Mouse (Mus musculus) ZHBTc4 (cell line): ENCODE measurements around the gene Serinc4.

Experiments
- DNase-seq: peaks from one replicate; pipeline ENCODE4 v3.0.0-alpha.2; 2011; ENCODE audit warnings: low read depth, low spot score

The Serinc4 gene

DNA sequence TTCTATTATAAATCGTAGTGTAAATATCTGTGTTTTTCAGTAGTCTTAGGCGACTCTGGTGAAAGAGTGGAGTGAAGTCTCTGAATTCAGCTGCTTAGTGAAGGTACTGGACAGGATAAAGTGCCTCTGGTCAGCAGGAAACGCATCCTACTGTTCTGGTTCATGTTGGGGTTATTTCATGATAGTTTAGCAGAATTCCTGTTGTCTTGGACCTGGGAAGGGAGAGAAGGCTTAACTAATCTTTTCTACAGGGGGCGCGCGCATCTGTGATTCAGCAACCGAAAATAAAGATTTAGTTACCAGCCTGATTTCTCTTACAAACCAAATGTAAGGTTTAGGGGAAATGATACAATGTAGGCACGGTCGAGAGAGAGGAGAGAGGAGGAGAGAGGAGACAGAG lies 8.4 kb downstream of the Serinc4 start:
- DNase-seq: peak; percentile 33

GRCm38 (mm10) chr2:121447006-121447405 lies 9.6 kb downstream of the Serinc4 start:
- no peak for DNase-seq

DNA sequence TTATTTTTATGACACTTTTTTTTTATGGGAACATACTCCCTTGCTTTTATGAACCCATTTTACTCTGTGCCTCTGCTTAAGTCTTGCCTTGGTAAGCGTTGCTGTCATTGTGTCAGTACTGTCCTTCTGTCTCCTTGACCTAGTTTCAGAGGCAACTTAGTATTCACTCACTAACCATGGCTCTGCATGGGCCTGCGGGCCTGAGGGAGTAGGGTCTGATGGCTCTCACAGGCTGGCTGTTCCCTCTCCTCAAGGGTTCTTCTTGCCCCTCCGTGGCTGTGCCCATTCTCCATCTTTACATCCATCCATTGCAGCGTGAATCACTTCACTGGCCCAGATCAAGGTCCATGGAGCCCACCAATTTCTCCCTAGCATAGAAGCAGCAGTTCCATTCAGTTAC lies 10.1 kb downstream of the Serinc4 start:
- DNase-seq: no peak

DNA sequence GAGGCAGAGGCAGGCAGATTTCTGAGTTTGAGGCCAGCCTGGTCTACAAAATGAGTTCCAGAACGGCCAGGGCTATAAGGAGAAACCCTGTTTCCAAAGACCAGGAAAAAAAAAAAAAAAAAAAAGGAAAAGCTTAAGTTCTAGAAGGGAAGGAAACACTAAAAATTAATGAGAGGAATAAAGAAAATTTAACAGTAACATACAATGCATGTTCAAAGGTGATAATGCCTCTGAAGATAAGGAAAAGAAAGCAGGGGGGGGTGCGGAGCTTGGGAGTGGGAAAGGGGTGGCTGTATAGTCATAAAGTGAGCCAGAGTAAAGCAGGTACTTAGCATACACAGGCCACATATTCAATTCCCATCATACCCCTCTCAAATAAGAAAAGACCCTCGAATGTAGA lies 11.5 kb downstream of the Serinc4 start:
- no peak for DNase-seq

GRCm38 (mm10) chr2:121444178-121444577 lies 12.4 kb downstream of the Serinc4 start, which contains the start of gene Ell3:
Gene Ell3 (minus strand): TSS chr2:121444278.
- no peak for DNase-seq

GRCm38 (mm10) chr2:121443068-121443349 lies 13.6 kb downstream of the Serinc4 start:
- DNase-seq: no peak

DNA sequence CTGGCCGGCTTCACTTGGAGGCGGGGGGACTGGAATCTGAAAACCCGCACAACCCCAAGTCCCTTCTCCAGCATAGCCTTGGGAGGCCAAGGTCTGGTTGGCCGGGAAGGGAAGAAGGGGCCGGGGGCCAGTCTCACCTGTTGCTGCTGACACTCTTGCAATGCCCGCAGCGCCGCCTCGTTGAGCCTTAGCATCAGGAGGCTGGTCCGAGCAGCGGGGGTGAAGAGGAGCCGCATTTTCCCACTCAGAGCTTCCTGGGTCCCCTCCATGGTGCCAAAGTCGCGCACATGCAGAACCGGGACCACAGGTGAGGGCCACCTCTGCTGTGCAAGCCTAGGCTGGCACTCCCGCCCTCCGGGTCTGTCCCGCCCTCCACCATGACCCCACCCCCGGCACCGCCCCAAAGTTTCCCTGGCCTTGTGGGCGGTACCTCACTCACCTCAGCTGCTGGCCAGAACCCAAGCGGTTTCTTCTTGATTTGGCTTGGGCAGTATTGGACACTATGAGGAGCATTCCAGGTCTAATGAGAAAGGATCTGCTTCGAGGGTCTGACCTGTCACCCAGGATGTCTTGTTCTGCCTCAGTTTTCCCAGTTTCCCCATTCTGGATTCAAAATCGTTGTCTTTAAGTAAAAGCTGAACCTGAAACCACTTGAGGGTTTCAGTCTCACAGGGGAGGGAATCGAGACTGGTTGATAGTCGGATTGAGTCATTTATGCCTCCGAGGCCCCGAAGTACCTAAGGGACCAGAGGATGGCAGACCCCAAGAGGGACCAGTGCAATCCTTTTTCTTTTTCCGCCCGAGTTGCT lies 14.1 kb downstream of the Serinc4 start:
- peak; percentile 85 for DNase-seq

- DNase-seq: peak; percentile 22
These were observed 14.8 kb downstream of the Serinc4 start for GRCm38 (mm10) chr2:121441800-121442199.

DNA sequence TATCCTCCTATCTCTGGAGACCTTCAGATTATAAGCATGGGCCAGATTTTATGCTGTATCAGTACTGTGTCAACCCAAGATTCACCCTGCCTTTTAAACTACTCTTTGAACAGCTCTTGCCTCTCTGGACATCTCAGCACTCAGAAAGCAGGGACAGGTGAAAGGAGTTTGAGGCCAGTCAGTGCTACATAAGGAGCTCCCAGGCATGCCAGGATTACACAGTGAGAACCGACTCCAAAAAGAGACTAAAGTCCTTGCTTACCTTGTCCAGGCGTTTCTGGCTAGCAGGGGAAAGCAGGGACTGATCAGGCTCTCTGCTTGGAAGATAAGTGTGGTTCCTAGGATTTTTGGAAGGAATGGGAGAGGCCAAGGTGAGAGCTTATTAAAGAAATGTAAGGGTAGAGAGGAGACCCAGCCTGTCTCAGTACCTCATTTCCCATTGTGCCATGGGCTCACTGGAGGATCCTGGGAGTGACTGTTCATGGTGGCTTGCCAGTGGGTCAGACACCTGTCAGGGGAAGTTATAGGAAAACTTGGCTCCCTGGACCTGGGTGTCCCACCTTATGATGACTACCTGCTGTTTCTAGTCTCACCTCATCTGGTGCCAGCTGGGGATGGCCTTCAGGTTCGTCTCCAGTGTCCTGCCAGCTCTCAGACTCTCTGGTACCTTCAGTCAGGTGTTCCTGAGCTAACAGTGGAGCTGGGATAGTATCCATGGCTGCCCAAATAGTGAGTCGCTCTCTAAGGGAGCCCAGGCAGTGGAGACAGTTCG lies 15.6 kb downstream of the Serinc4 start:
- no peak for DNase-seq

DNA sequence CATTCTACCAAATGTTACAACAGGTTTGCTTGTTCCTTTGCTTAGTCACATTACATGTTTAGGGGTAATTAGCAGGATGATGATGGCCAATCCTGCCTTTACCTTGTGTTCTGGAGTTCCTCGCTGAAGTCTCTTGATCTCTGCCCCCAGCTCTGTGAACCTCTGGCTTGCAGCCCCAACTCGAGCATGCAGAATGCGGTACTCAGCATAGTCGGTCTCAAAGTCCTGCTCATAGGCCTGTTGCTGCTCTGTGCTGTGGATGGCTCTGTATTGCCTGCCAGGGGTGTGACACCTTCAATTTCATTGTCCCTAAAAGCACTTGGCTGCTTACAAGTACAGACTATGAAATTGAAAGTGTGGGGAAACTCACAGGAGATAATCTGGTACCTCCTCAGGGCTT lies 16.8 kb downstream of the Serinc4 start:
- DNase-seq: no peak

DNA sequence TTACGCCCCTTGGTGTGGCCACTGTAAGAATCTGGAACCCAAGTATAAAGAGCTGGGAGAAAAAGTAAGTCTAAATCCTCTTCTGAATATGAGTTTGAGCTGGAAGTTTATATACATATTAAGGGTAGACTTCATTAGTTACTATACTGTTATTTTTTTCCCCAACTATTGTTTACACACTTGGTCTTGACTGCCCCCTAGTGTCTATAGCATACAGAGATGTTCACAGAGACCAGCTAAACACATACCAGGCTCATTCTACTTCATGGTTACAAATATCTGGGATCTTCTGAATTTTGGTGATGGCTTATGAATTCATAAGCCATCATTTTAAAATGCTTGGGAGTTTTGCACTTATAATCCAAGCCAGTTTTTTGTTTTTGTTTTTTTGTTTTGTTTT lies 21.7 kb downstream of the Serinc4 start:
- peak; percentile 64 for DNase-seq

- DNase-seq: no peak
These were observed 30.7 kb downstream of the Serinc4 start for GRCm38 (mm10) chr2:121425890-121426289.

- no peak for DNase-seq
These were observed 33.4 kb downstream of the Serinc4 start for GRCm38 (mm10) chr2:121423166-121423565.

DNA sequence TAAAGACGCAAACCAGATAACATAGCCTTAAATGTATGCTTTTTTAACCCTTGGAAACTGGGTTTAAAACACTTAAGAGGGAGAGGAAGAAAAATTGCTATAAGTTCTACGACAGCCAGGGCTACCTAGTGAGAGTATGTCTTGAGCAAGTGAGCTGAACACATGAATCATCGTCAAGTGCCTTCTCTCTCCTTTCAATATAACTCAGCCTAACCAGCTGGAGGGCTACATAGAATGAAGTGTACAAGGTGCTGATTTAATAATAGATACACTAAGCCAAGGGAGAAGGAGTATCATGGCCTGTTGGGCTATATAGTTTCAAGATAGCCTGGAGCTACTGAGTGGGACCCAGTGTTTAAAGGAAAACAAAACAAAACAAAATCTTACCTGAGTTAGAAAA lies 38.1 kb downstream of the Serinc4 start:
- DNase-seq: no peak

GRCm38 (mm10) chr2:121416356-121416755 lies 40.2 kb downstream of the Serinc4 start:
- no peak for DNase-seq

- DNase-seq: no peak
These were observed 41.0 kb downstream of the Serinc4 start for GRCm38 (mm10) chr2:121415591-121415990.

- no peak for DNase-seq
These were observed 41.5 kb downstream of the Serinc4 start for GRCm38 (mm10) chr2:121415103-121415502.

DNA sequence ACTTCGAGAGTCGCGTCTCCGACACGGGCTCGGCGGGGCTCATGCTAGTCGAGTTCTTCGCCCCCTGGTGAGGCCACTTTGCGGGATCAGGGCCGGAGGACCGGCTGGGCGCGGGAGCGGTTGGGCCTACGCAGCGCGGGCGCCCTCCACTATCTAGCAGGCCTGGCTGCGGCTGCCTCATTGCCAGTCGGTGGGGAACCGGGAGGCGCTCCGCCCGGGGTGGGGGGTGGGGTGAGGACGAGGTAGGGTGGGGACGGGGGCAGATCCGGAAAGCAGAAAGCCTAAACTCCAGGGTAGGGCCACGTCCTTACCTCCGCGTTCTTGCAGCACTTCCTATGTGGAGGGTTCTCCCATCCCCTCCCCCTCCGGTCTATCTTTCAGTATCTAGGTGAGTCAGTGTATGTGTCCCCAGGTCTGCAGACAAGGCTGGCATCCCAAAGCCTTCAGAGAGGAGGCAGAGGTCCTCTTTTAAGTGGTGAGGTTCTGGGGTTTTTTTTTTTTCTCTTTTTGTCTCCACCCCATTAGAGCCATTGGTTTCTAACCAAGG lies 42.4 kb downstream of the Serinc4 start:
- peak; percentile 81 for DNase-seq

- peak; percentile 99 for DNase-seq
These were observed 43.1 kb downstream of the Serinc4 start, which contains the start of the genes Pdia3 and Catsper2 for GRCm38 (mm10) chr2:121413387-121414042. Gene Pdia3 (plus strand): TSS chr2:121413775. Gene Catsper2 (minus strand): TSS chr2:121413792.

GRCm38 (mm10) chr2:121412843-121413386 lies 43.7 kb downstream of the Serinc4 start:
- no peak for DNase-seq

- peak; percentile 85 for DNase-seq
These were observed 48.4 kb downstream of the Serinc4 start for GRCm38 (mm10) chr2:121408160-121408559.

- no peak for DNase-seq
These were observed 53.3 kb downstream of the Serinc4 start for GRCm38 (mm10) chr2:121403296-121403695.
